Mouse (Mus musculus): Measurements from ENCODE around the gene Fastk. TPM values are rescaled to one million over a fixed set of nuclear protein-coding genes. Genes with fewer than 3 reads are reported as not detected.

The Fastk gene
- total RNA-seq, 2 experiments from 2014 or later = 15.8 to 78.4 TPM

DNA sequence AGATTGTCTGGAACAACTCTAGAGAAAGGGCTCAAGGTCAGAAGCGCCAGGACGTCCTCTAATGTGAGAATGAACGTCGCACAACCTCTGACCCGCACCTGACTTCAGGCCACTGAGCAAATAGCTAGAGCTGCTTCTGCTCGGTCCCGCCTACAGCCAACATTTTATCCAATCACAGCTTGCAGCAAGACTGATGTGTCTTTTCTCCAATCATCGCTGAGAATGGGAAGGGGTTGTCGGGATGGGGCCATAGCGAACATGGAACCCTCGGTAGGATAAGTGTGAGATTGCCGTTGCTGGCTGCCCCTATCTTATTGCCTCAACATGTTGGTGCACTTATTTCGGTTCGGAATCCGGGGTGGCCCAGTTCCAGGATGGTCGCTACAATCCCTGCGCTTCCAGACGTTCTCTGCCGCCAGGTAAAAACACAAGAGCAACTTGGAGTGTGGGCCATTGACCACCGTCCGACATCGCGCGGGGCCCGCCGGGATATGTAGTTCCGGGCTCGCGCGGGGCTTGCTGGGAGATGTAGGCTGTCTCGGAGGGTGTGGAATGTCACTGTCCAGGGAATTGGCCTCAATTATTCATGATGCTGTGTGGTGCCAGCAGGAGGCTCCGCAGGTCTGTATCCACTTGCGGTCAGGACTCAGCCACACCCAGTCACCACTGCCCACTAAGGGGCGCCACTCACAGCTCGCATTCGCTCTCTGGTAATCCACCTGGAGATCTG, 50.8 kb downstream of the Fastk start:
- peak; percentile 93 for ATAC-seq (replicated peaks; ENCODE audit: low FRiP score, poor library complexity, severe bottlenecking)

- ATAC-seq (replicated peaks; ENCODE audit: low FRiP score, poor library complexity, severe bottlenecking) = peak; percentile 66
Observed at GRCm38 (mm10) chr5:24393392-24393997, 51.6 kb downstream of the Fastk start, which contains the start of gene Abcb8. Abcb8 (plus strand) TSS chr5:24393663.

- ATAC-seq (replicated peaks; ENCODE audit: low FRiP score, poor library complexity, severe bottlenecking) = no peak
Observed at GRCm38 (mm10) chr5:24392724-24393123, 52.4 kb downstream of the Fastk start.

DNA sequence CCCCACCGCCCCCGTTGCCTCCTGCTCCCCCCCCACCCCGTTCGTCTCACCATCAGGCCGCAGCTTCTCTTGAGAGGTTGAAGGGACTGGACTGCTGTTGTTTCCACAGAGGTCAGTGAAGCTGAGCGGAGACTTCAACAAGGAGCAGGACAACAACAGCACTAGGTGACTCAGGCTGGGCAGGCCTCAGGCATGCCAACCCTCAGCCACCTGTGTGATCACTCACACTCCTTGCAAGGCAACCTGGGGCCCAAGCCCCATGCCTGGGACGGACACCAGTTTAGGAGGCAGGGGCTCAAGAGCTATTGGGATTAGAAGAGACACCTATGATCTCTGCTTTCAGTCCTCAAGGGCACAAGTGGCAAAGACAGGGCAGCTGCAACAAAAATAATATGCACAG, 53.2 kb downstream of the Fastk start, which contains the start of gene Atg9b:
TSS of gene Atg9b (minus strand) at position 280 of the 400 bp plus-strand sequence.
- ATAC-seq (replicated peaks; ENCODE audit: low FRiP score, poor library complexity, severe bottlenecking) = no peak

DNA sequence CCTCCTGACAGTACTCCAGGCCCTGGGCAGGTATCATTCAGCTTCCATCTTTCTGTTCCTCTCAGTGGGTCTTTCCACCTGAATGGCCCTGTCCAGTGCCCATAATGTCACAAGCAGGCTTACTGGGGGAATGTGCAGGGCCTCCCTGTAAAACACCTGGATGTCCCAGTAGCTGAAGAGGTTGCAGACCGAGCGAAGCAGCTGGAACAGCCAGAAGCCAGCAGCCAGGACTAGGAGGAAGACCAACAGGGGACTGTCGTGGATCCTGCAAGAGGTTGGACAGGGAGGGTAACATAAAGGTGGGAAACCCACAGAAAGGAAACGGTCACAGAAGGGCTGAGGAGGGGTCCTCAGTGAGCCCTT, 55.4 kb downstream of the Fastk start:
- ATAC-seq (replicated peaks; ENCODE audit: low FRiP score, poor library complexity, severe bottlenecking) = no peak

DNA sequence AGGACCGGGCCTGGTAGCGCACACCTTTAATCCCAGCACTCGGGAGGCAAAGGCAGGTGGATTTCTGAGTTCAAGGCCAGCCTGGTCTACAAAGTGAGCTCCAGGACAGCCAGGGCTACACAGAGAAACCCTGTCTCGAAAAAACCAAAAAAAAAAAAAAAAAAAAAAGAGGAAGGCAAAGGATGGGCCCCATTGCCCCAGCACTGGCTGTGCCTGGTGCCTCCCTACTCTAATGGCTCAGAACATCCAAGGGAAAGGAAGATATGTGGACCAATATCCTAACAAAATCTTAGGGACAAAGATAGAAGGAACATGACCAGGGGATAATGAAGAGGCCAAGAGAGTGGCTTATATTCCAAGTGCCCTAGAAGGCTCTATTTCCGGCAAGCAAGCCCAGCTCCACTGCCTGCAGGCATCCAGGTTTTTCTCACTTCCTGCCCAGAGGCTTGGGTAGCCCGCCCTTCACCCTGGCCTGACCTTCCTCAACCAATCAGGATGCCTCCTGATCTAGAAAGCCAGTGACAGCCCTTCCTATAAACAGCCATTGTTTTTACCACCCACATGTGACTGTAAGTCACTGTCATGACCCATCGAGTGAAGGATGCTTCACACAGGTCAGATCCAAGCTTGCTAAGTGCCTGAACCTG, 56.0 kb downstream of the Fastk start:
- ATAC-seq (replicated peaks; ENCODE audit: low FRiP score, poor library complexity, severe bottlenecking) = no peak

Other genes starting within 250 kb of the Fastk start
- gene Kcnh2, start 93.7 kb downstream of the Fastk start, total RNA-seq (2015; ENCODE audit: low replicate concordance) = not detected in 2 replicates
- not detected in 2 replicates for gene Kcnh2, start 93.7 kb downstream of the Fastk start, total RNA-seq (2017; ENCODE audit: low replicate concordance)
- gene Nos3, start 80.5 kb downstream of the Fastk start, total RNA-seq (2015; ENCODE audit: low replicate concordance) = not detected in 2 replicates
- not detected in 2 replicates for gene Nos3, start 80.5 kb downstream of the Fastk start, total RNA-seq (2017; ENCODE audit: low replicate concordance)
- gene Atg9b, start 53.1 kb downstream of the Fastk start, total RNA-seq (2015; ENCODE audit: low replicate concordance) = not detected in 2 replicates
- gene Atg9b, start 53.1 kb downstream of the Fastk start, total RNA-seq (2017; ENCODE audit: low replicate concordance) = not detected in 2 replicates
- 11.9 TPM in 1 of 2 replicates, not detected in the other for gene Abcb8, start 51.6 kb downstream of the Fastk start, total RNA-seq (2015; ENCODE audit: low replicate concordance)
- gene Abcb8, start 51.6 kb downstream of the Fastk start, total RNA-seq (2017; ENCODE audit: low replicate concordance) = 1.7 and 8.0 TPM in 2 replicates
- gene Asic3, start 31.9 kb downstream of the Fastk start, total RNA-seq (2015; ENCODE audit: low replicate concordance) = not detected in 2 replicates
- not detected in 2 replicates for gene Asic3, start 31.9 kb downstream of the Fastk start, total RNA-seq (2017; ENCODE audit: low replicate concordance)
- 6.3 and 10.8 TPM in 2 replicates for gene Cdk5, start 21.8 kb downstream of the Fastk start, total RNA-seq (2015; ENCODE audit: low replicate concordance)
- 1.7 and 3.7 TPM in 2 replicates for gene Cdk5, start 21.8 kb downstream of the Fastk start, total RNA-seq (2017; ENCODE audit: low replicate concordance)
- gene Slc4a2, start 21.4 kb downstream of the Fastk start, total RNA-seq (2015; ENCODE audit: low replicate concordance) = 16.6 and 44.4 TPM in 2 replicates
- gene Slc4a2, start 21.4 kb downstream of the Fastk start, total RNA-seq (2017; ENCODE audit: low replicate concordance) = 14.1 and 50.6 TPM in 2 replicates
- 5.4 TPM in 1 of 2 replicates, not detected in the other for gene Tmub1, start 2.6 kb upstream of the Fastk start, total RNA-seq (2015; ENCODE audit: low replicate concordance)
- gene Tmub1, start 2.6 kb upstream of the Fastk start, total RNA-seq (2017; ENCODE audit: low replicate concordance) = 0.64 and 12.8 TPM in 2 replicates
- 9.6 and 10.5 TPM in 2 replicates for gene Agap3, start 6.9 kb upstream of the Fastk start, total RNA-seq (2015; ENCODE audit: low replicate concordance)
- gene Agap3, start 6.9 kb upstream of the Fastk start, total RNA-seq (2017; ENCODE audit: low replicate concordance) = 14.1 and 23.0 TPM in 2 replicates
- not detected in 2 replicates for gene Gbx1, start 81.9 kb upstream of the Fastk start, total RNA-seq (2015; ENCODE audit: low replicate concordance)
- gene Gbx1, start 81.9 kb upstream of the Fastk start, total RNA-seq (2017; ENCODE audit: low replicate concordance) = not detected in 2 replicates
- not detected in 2 replicates for gene Asb10, start 95.7 kb upstream of the Fastk start, total RNA-seq (2015; ENCODE audit: low replicate concordance)
- not detected in 2 replicates for gene Asb10, start 95.7 kb upstream of the Fastk start, total RNA-seq (2017; ENCODE audit: low replicate concordance)
- gene 4931409K22Rik, start 111.5 kb upstream of the Fastk start, total RNA-seq (2015; ENCODE audit: low replicate concordance) = not detected in 2 replicates
- gene 4931409K22Rik, start 111.5 kb upstream of the Fastk start, total RNA-seq (2017; ENCODE audit: low replicate concordance) = not detected in 2 replicates
- gene Abcf2, start 132.2 kb upstream of the Fastk start, total RNA-seq (2015; ENCODE audit: low replicate concordance) = 14.7 and 18.0 TPM in 2 replicates
- gene Abcf2, start 132.2 kb upstream of the Fastk start, total RNA-seq (2017; ENCODE audit: low replicate concordance) = 13.7 and 18.1 TPM in 2 replicates
- 5.9 and 10.5 TPM in 2 replicates for gene Chpf2, start 141.5 kb upstream of the Fastk start, total RNA-seq (2015; ENCODE audit: low replicate concordance)
- gene Chpf2, start 141.5 kb upstream of the Fastk start, total RNA-seq (2017; ENCODE audit: low replicate concordance) = 5.5 and 11.9 TPM in 2 replicates
- gene Smarcd3, start 179.1 kb upstream of the Fastk start, total RNA-seq (2015; ENCODE audit: low replicate concordance) = not detected in 2 replicates
- not detected in 2 replicates for gene Smarcd3, start 179.1 kb upstream of the Fastk start, total RNA-seq (2017; ENCODE audit: low replicate concordance)
- gene Nub1, start 240.2 kb upstream of the Fastk start, total RNA-seq (2015; ENCODE audit: low replicate concordance) = 25.2 and 25.6 TPM in 2 replicates
- gene Nub1, start 240.2 kb upstream of the Fastk start, total RNA-seq (2017; ENCODE audit: low replicate concordance) = 24.0 and 29.8 TPM in 2 replicates